Mouse (Mus musculus): Measurements from ENCODE around the gene Hadh. TPM values are rescaled to one million over a fixed set of nuclear protein-coding genes. Genes with fewer than 3 reads are reported as not detected.

Hadh gene
- polyA plus RNA-seq, 1 experiment = 70.7 TPM

GRCm38 (mm10) chr3:131191454-131191853 lies 80.4 kb downstream of the Hadh start:
- Histone ChIP-seq H3K36me3 (ENCODE audit: control insufficient read depth, insufficient read depth, low read length, poor library complexity, severe bottlenecking) (no peaks in the 10 kb centered on the region), H3K27me3 (ENCODE audit: control insufficient read depth, insufficient read depth, low read length, poor library complexity, severe bottlenecking) (no peaks in the 10 kb centered on the region), H3K9ac (ENCODE audit: low read depth, poor library complexity, severe bottlenecking) (no peak overlapping the region), H3K27ac (ENCODE audit: insufficient read depth, low read length) (no peak overlapping the region), H3K9me3 (replicated peaks; ENCODE audit: control insufficient read depth, insufficient read depth, low read length, poor library complexity, severe bottlenecking) (no peaks in the 10 kb centered on the region), H3K4me1 (ENCODE audit: control insufficient read depth, insufficient read depth, low read length) (no peaks in the 10 kb centered on the region), H3K4me3 (ENCODE audit: low read depth, low read length) (no peak overlapping the region)
- TF ChIP-seq EP300 (IDR thresholded peaks at IDR 0.05; ENCODE audit: insufficient read depth, low read depth, low read length) (no peak), CTCF (IDR thresholded peaks at IDR 0.05; ENCODE audit: low read depth, low read length) (no peak), POLR2A (IDR thresholded peaks at IDR 0.05; ENCODE audit: insufficient read depth, low read length) (no peak)

GRCm38 (mm10) chr3:131190671-131191367 lies 81.1 kb downstream of the Hadh start:
- Histone ChIP-seq H3K27me3 (ENCODE audit: control insufficient read depth, insufficient read depth, low read length, poor library complexity, severe bottlenecking) (no peaks in the 10 kb centered on the region), H3K36me3 (ENCODE audit: control insufficient read depth, insufficient read depth, low read length, poor library complexity, severe bottlenecking) (no peaks in the 10 kb centered on the region), H3K27ac (ENCODE audit: insufficient read depth, low read length) (no peak overlapping the region), H3K4me1 (ENCODE audit: control insufficient read depth, insufficient read depth, low read length) (no peaks in the 10 kb centered on the region), H3K9ac (ENCODE audit: low read depth, poor library complexity, severe bottlenecking) (no peak overlapping the region), H3K9me3 (replicated peaks; ENCODE audit: control insufficient read depth, insufficient read depth, low read length, poor library complexity, severe bottlenecking) (no peaks in the 10 kb centered on the region), H3K4me3 (ENCODE audit: low read depth, low read length) (no peak overlapping the region)
- no peak for TF ChIP-seq CTCF (IDR thresholded peaks at IDR 0.05; ENCODE audit: low read depth, low read length)
- TF ChIP-seq EP300 (IDR thresholded peaks at IDR 0.05; ENCODE audit: insufficient read depth, low read depth, low read length) = no peak
- TF ChIP-seq POLR2A (IDR thresholded peaks at IDR 0.05; ENCODE audit: insufficient read depth, low read length) = no peak

GRCm38 (mm10) chr3:131190239-131190638 lies 81.7 kb downstream of the Hadh start:
- no peak overlapping the region for H3K9ac ChIP-seq (ENCODE audit: low read depth, poor library complexity, severe bottlenecking)
- no peak overlapping the region for H3K27ac ChIP-seq (ENCODE audit: insufficient read depth, low read length)
- TF ChIP-seq EP300 (IDR thresholded peaks at IDR 0.05; ENCODE audit: insufficient read depth, low read depth, low read length) (no peak), POLR2A (IDR thresholded peaks at IDR 0.05; ENCODE audit: insufficient read depth, low read length) (no peak), CTCF (IDR thresholded peaks at IDR 0.05; ENCODE audit: low read depth, low read length) (no peak)
- no peaks in the 10 kb centered on the region for H3K36me3 ChIP-seq (ENCODE audit: control insufficient read depth, insufficient read depth, low read length, poor library complexity, severe bottlenecking)
- H3K9me3 ChIP-seq (replicated peaks; ENCODE audit: control insufficient read depth, insufficient read depth, low read length, poor library complexity, severe bottlenecking) = no peaks in the 10 kb centered on the region
- no peaks in the 10 kb centered on the region for H3K4me1 ChIP-seq (ENCODE audit: control insufficient read depth, insufficient read depth, low read length)
- H3K4me3 ChIP-seq (ENCODE audit: low read depth, low read length) = no peak overlapping the region
- H3K27me3 ChIP-seq (ENCODE audit: control insufficient read depth, insufficient read depth, low read length, poor library complexity, severe bottlenecking) = no peaks in the 10 kb centered on the region

- Histone ChIP-seq H3K27ac (ENCODE audit: insufficient read depth, low read length) (no peak overlapping the region), H3K36me3 (ENCODE audit: control insufficient read depth, insufficient read depth, low read length, poor library complexity, severe bottlenecking) (no peaks in the 10 kb centered on the region), H3K27me3 (ENCODE audit: control insufficient read depth, insufficient read depth, low read length, poor library complexity, severe bottlenecking) (no peaks in the 10 kb centered on the region), H3K4me1 (ENCODE audit: control insufficient read depth, insufficient read depth, low read length) (no peaks in the 10 kb centered on the region), H3K9ac (ENCODE audit: low read depth, poor library complexity, severe bottlenecking) (no peak overlapping the region), H3K4me3 (ENCODE audit: low read depth, low read length) (no peak overlapping the region), H3K9me3 (replicated peaks; ENCODE audit: control insufficient read depth, insufficient read depth, low read length, poor library complexity, severe bottlenecking) (no peaks in the 10 kb centered on the region)
- no peak for TF ChIP-seq POLR2A (IDR thresholded peaks at IDR 0.05; ENCODE audit: insufficient read depth, low read length)
Measured at GRCm38 (mm10) chr3:131186193-131186592, 85.7 kb downstream of the Hadh start.

Other genes with a start within 250 kb of the Hadh start
- 3.4 and 5.4 TPM in 2 replicates for gene Lef1, start 161.6 kb downstream of the Hadh start, polyA plus RNA-seq (2011; ENCODE audit: insufficient read depth, insufficient read length, low read depth, missing spikeins)
- gene Cyp2u1, start 31.1 kb upstream of the Hadh start, polyA plus RNA-seq (2011; ENCODE audit: insufficient read depth, insufficient read length, low read depth, missing spikeins) = 0.90 and 1.2 TPM in 2 replicates
- 2.2 and 3.5 TPM in 2 replicates for gene Sgms2, start 219.3 kb upstream of the Hadh start, polyA plus RNA-seq (2011; ENCODE audit: insufficient read depth, insufficient read length, low read depth, missing spikeins)